Mouse (Mus musculus): ENCODE data around the gene Pyy. TPM values are rescaled to one million over a fixed set of nuclear protein-coding genes. Genes with fewer than 3 reads are reported as not detected.

The Pyy gene
- total and polyA plus RNA-seq, 3 experiments: not detected

- no peak for TF ChIP-seq TCF12 (IDR thresholded peaks at IDR 0.05; ENCODE audit: low read depth, low read length)
- no peak for TF ChIP-seq GABPA (IDR thresholded peaks at IDR 0.05; ENCODE audit: insufficient replicate concordance, low read depth, low read length)
- TF ChIP-seq USF2 (conservative IDR thresholded peaks at IDR 0.05; ENCODE audit: low read depth, low read length): no peak
- TF ChIP-seq RCOR1 (conservative IDR thresholded peaks at IDR 0.05; ENCODE audit: low read depth, low read length): no peak
- no peak for TF ChIP-seq JUND (conservative IDR thresholded peaks at IDR 0.05; ENCODE audit: low read depth, low read length)
- no peak for TF ChIP-seq IRF4 (IDR thresholded peaks at IDR 0.05; ENCODE audit: low read depth, low read length)
- no peak for DNase-seq (ENCODE audit: extremely low read depth)
- no peaks in the 10 kb centered on the region for H3K79me2 ChIP-seq (replicated peaks; ENCODE audit: control insufficient read depth, extremely low read depth, insufficient read depth, poor library complexity, severe bottlenecking)
- dilution Hi-C loops (cut with MboI; ENCODE audit: extremely low pct_ligation_motif_present, extremely low pct_unique_long_range_greater_than_20kb, low sequenced_read_pairs): no loop called here
- H3K4me3 ChIP-seq (replicated peaks in 1 of 3; ENCODE audit: low read depth in 2 of 3, low read length in 2 of 3, poor library complexity in 1 of 3): no peak overlapping the region
- no peak overlapping the region for H3K4me2 ChIP-seq (ENCODE audit: insufficient read depth, low read depth, poor library complexity, severe bottlenecking)
- H3K27me3 ChIP-seq (replicated peaks): peaks cover 73% of the 10 kb centered on the region
- in situ Hi-C loops (cut with MboI; ENCODE audit: low pct_ligation_motif_present, low pct_unique_long_range_greater_than_20kb, low sequenced_read_pairs): no loop called here
- H3K9me3 ChIP-seq (replicated peaks; ENCODE audit: low read length): no peaks in the 10 kb centered on the region
- no peak overlapping the region for H3K27ac ChIP-seq (ENCODE audit: insufficient read depth, low read depth)
- H3K4me1 ChIP-seq (ENCODE audit: control insufficient read depth in 1 of 2, insufficient read depth in 2 of 2): peaks cover 4 to 6% of the 10 kb centered on the region in 2 experiments; a peak in 3 of 4 replicates
- no peaks in the 10 kb centered on the region for H3K36me3 ChIP-seq (replicated peaks in 1 of 2; ENCODE audit: control insufficient read depth in 1 of 2, insufficient read depth in 1 of 2, low read length in 1 of 2)
- no peak overlapping the region for H3K9ac ChIP-seq (ENCODE audit: insufficient read depth, low read depth)
Measured at GRCm38 (mm10) chr11:102070426-102070825, 37.2 kb downstream of the Pyy start.

DNA sequence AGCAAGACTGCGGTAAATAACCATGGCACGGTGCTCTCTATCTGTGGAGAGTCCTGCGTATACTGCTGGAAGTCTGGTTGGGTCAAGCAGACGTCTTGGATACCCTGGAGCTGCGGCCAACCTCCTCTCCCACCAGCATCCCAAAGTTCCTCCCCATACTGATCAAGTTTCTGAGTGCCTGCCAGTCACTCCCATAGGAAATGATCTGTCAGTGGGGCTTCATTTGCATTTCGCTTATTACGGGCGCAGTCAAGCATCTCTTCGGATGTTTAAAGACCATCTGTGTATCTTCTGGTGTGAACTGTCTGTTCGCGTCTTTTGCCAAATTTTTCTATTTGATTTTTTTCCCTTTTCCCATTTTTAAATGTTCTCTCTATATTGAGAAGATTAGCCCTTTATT lies 38.0 kb downstream of the Pyy start:
- H3K27me3 ChIP-seq (replicated peaks): peaks cover 68% of the 10 kb centered on the region
- H3K79me2 ChIP-seq (replicated peaks; ENCODE audit: control insufficient read depth, extremely low read depth, insufficient read depth, poor library complexity, severe bottlenecking): no peaks in the 10 kb centered on the region
- H3K4me3 ChIP-seq (replicated peaks in 1 of 3; ENCODE audit: low read depth in 2 of 3, low read length in 2 of 3, poor library complexity in 1 of 3): no peak overlapping the region
- H3K4me1 ChIP-seq (ENCODE audit: control insufficient read depth in 1 of 2, insufficient read depth in 2 of 2): peaks cover 4 to 6% of the 10 kb centered on the region in 2 experiments; a peak in 3 of 4 replicates
- no peak overlapping the region for H3K4me2 ChIP-seq (ENCODE audit: insufficient read depth, low read depth, poor library complexity, severe bottlenecking)
- H3K36me3 ChIP-seq (replicated peaks in 1 of 2; ENCODE audit: control insufficient read depth in 1 of 2, insufficient read depth in 1 of 2, low read length in 1 of 2): no peaks in the 10 kb centered on the region
- no peak overlapping the region for H3K9ac ChIP-seq (ENCODE audit: insufficient read depth, low read depth)
- no peak for TF ChIP-seq EP300 (IDR thresholded peaks at IDR 0.05; ENCODE audit: low read length)
- TF ChIP-seq MXI1 (IDR thresholded peaks at IDR 0.05; ENCODE audit: low read depth, low read length): no peak
- TF ChIP-seq ZMIZ1 (IDR thresholded peaks at IDR 0.05; ENCODE audit: low read depth, low read length): no peak
- TF ChIP-seq SIN3A (IDR thresholded peaks at IDR 0.05; ENCODE audit: low read length): no peak
- no peak for TF ChIP-seq JUN (IDR thresholded peaks at IDR 0.05; ENCODE audit: insufficient read depth, low read depth, low read length)
- no peak for TF ChIP-seq TBP (conservative IDR thresholded peaks at IDR 0.05; ENCODE audit: low read depth, low read length)
- TF ChIP-seq UBTF (IDR thresholded peaks at IDR 0.05; ENCODE audit: low read depth, low read length): no peak
- no peak for TF ChIP-seq MAZ (IDR thresholded peaks at IDR 0.05; ENCODE audit: low read depth, low read length)
- TF ChIP-seq E2F4 (IDR thresholded peaks at IDR 0.05; ENCODE audit: insufficient replicate concordance, low read depth, low read length): no peak
- dilution Hi-C loops (cut with MboI; ENCODE audit: extremely low pct_ligation_motif_present, extremely low pct_unique_long_range_greater_than_20kb, low sequenced_read_pairs) (no loop called here), in situ Hi-C loops (cut with MboI; ENCODE audit: low pct_ligation_motif_present, low pct_unique_long_range_greater_than_20kb, low sequenced_read_pairs) (loop anchor here (5.0 kb wide), 1 partner anchor 68 kb away; no protein-coding TSS in a partner anchor)
- DNase-seq (ENCODE audit: extremely low read depth): no peak
- no peak overlapping the region for H3K27ac ChIP-seq (ENCODE audit: insufficient read depth, low read depth)
- no peaks in the 10 kb centered on the region for H3K9me3 ChIP-seq (replicated peaks; ENCODE audit: low read length)
